Mouse (Mus musculus) brown adipose tissue, adult 24 weeks (tissue): ENCODE results near the gene Slc2a4. TPM values are rescaled to one million over a fixed set of nuclear protein-coding genes. Genes with fewer than 3 reads are reported as not detected.
A peak's percentile ranks its signal among the peaks of the same experiment; 100 is the strongest.
"Not testable (repeated sequence)": the region's sequence is repeated elsewhere in the genome, so short reads cannot be mapped to it uniquely, and the experiment has no call there.

ENCODE experiments used
- H3K27ac ChIP-seq: fragments of 200-500 bp; replicated peaks from 2 replicates; pipeline ENCODE4 v1.5.1; 2012; ENCODE audit warnings: low read depth, mild to moderate bottlenecking, low read length
- H3K4me1 ChIP-seq: fragments of 200-500 bp; 2 replicates; pipeline ENCODE4 v1.6.1; 2012; ENCODE audit warnings: low read length, mixed read lengths; ENCODE audit not compliant: control insufficient read depth, insufficient read depth, insufficient read length
- H3K4me3 ChIP-seq: fragments of 200-500 bp; 2 replicates; pipeline ENCODE4 v1.5.1; 2012; ENCODE audit warnings: low read depth, mild to moderate bottlenecking, low read length, moderate library complexity; ENCODE audit not compliant: insufficient read depth
- polyA plus RNA-seq: library from polyadenylated mRNA; stranded (reverse); fragments of >200 nt; gene quantifications from 2 replicates; pipeline ENCODE4 v1.2.4, GENCODE M21; 2012; ENCODE audit not compliant: missing spikeins, insufficient read depth, insufficient read length

Slc2a4 gene
- polyA plus RNA-seq, 1 experiment, result 466 TPM

GRCm38 (mm10) chr11:69937834-69938233 lies 10.2 kb downstream of the Slc2a4 start:
- Histone ChIP-seq H3K4me3 (no peak overlapping the region), H3K27ac (peak overlapping the region; percentile 88), H3K4me1 (peaks cover 12% of the 10 kb centered on the region)

GRCm38 (mm10) chr11:69937385-69937784 lies 10.6 kb downstream of the Slc2a4 start:
- peaks cover 12% of the 10 kb centered on the region for H3K4me1 ChIP-seq
- peak overlapping the region; percentile 88 for H3K27ac ChIP-seq
- 0 out of 2 replicates have a peak overlapping the region, but pooled peaks have one; percentile 46 for H3K4me3 ChIP-seq

- H3K4me3 ChIP-seq, result peak overlapping the region; percentile 46
- H3K27ac ChIP-seq, result peak overlapping the region; percentile 47
- peaks cover 12% of the 10 kb centered on the region for H3K4me1 ChIP-seq
Measured at GRCm38 (mm10) chr11:69936714-69937347, 11.2 kb downstream of the Slc2a4 start.

GRCm38 (mm10) chr11:69936156-69936555 lies 11.8 kb downstream of the Slc2a4 start:
- Histone ChIP-seq H3K4me1 (peaks cover 12% of the 10 kb centered on the region), H3K27ac (peak overlapping the region; percentile 47; the same call in 1 of the 2 replicates), H3K4me3 (peak overlapping the region; percentile 46)

GRCm38 (mm10) chr11:69935137-69935879 lies 12.7 kb downstream of the Slc2a4 start, which contains the start of gene Ybx2:
Gene Ybx2, plus strand, starts transcription at chr11:69935796.
- Histone ChIP-seq H3K4me3 (peak within 1 kb of the TSS; percentile 46), H3K4me1 (peaks cover 12% of the 10 kb centered on the region), H3K27ac (peak within 1 kb of the TSS; percentile 47)

GRCm38 (mm10) chr11:69934681-69935080 lies 13.3 kb downstream of the Slc2a4 start:
- H3K27ac ChIP-seq, result no peak overlapping the region
- H3K4me3 ChIP-seq, result no peak overlapping the region
- peaks cover 10% of the 10 kb centered on the region for H3K4me1 ChIP-seq

- no peak overlapping the region for H3K4me3 ChIP-seq
- H3K27ac ChIP-seq, result no peak overlapping the region
Measured at GRCm38 (mm10) chr11:69934169-69934568, 13.8 kb downstream of the Slc2a4 start.

GRCm38 (mm10) chr11:69933066-69933465 lies 14.9 kb downstream of the Slc2a4 start:
- H3K27ac ChIP-seq, result no peak overlapping the region
- H3K4me3 ChIP-seq, result no peak overlapping the region
- H3K4me1 ChIP-seq, result 0 out of 2 replicates have a peak, but pooled peaks cover 1% of the 10 kb centered on the region

More at GRCm38 (mm10) chr11:69934169-69934568, 13.8 kb downstream of the Slc2a4 start:
- H3K4me1 ChIP-seq, result peaks cover 6% of the 10 kb centered on the region; the same call in 1 of the 2 replicates

GRCm38 (mm10) chr11:69932254-69932653 lies 15.7 kb downstream of the Slc2a4 start:
- H3K4me1 ChIP-seq, result no peaks in the 10 kb centered on the region
- H3K27ac ChIP-seq, result no peak overlapping the region
- no peak overlapping the region for H3K4me3 ChIP-seq

- Histone ChIP-seq H3K4me3 (no peak overlapping the region), H3K27ac (no peak overlapping the region), H3K4me1 (no peaks in the 10 kb centered on the region)
Measured at GRCm38 (mm10) chr11:69931769-69932168, 16.2 kb downstream of the Slc2a4 start.

- H3K27ac ChIP-seq, result no peak overlapping the region; the same call in 1 of the 2 replicates
- H3K4me3 ChIP-seq, result no peak overlapping the region
- no peaks in the 10 kb centered on the region for H3K4me1 ChIP-seq
Measured at GRCm38 (mm10) chr11:69930967-69931537, 16.9 kb downstream of the Slc2a4 start.

- H3K4me1 ChIP-seq, H3K27ac ChIP-seq, H3K4me3 ChIP-seq: not testable (repeated sequence)
Measured at GRCm38 (mm10) chr11:69930176-69930575, 17.8 kb downstream of the Slc2a4 start.

- H3K27ac ChIP-seq, result no peak overlapping the region; the same call in 1 of the 2 replicates
- no peak overlapping the region for H3K4me3 ChIP-seq
- H3K4me1 ChIP-seq, result no peaks in the 10 kb centered on the region
Measured at GRCm38 (mm10) chr11:69929712-69930111, 18.3 kb downstream of the Slc2a4 start.

GRCm38 (mm10) chr11:69927501-69927900 lies 20.5 kb downstream of the Slc2a4 start:
- no peak overlapping the region for H3K27ac ChIP-seq
- peaks cover under 1% of the 10 kb centered on the region for H3K4me1 ChIP-seq
- no peak overlapping the region for H3K4me3 ChIP-seq

GRCm38 (mm10) chr11:69922796-69923195 lies 25.2 kb downstream of the Slc2a4 start:
- Histone ChIP-seq H3K4me3 (no peak overlapping the region), H3K4me1 (peaks cover 3% of the 10 kb centered on the region), H3K27ac (no peak overlapping the region; the same call in 1 of the 2 replicates)
